Mouse (Mus musculus): ENCODE measurements at regions not wholly inside any gene's neighbourhood (a gene's known extent, or its start where the extent isn't known, plus 50 kb on each side); places are given as distances from the start of the nearest gene placed in this dataset.

GRCm38 (mm10) chr4:138509901-138510300 is 55.8 kb downstream of the Camk2n1 start:
- intact Hi-C loops (cut with DNase I): loop anchor here (5.0 kb wide), 1 partner anchor 58 kb away; the partner anchor contains the start of gene Camk2n1

GRCm38 (mm10) chr4:138513876-138514275 is 59.8 kb downstream of the Camk2n1 start:
- intact Hi-C loops (cut with DNase I): no loop called here

More at GRCm38 (mm10) chr4:138509901-138510300, 55.8 kb downstream of the Camk2n1 start:
- DNase-seq: no peak

More at GRCm38 (mm10) chr4:138513876-138514275, 59.8 kb downstream of the Camk2n1 start:
- DNase-seq: no peak

All from heart, postnatal 36 days (tissue).